Mouse (Mus musculus): ENCODE data around the gene Gmeb2.
A peak's percentile ranks its signal among the peaks of the same experiment; 100 is the strongest.

The Gmeb2 gene

DNA sequence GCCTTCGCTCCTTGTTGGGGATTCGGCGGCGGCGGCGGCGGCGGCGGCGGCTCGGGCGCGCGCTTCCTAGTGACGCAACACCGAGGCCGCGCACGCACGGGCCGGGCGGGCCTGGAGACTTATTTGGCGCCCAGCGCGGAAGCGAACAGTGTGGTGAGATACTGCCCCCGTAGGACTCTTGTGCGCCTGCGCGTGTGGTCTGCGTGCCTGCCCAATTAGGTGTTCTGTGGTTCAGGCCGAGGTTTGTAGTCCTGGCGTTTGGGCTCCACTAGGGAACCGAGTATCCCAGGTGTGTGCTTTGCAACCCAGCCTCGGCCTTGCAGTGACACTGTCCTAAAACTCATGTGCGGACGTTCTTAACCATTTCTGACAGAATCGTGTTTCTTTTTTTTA, at the start of gene Gmeb2:
Gmeb2 (minus strand) TSS at position 78 of the 393 bp plus-strand sequence.
- peak; percentile 93 for DNase-seq

- DNase-seq = peak; percentile 74
Observed at GRCm38 (mm10) chr2:181334023-181334422, 46.2 kb upstream of the Gmeb2 start.

- DNase-seq = no peak
Observed at GRCm38 (mm10) chr2:181332542-181332941, 44.7 kb upstream of the Gmeb2 start.

- no peak for DNase-seq
Observed at GRCm38 (mm10) chr2:181326098-181326497, 38.3 kb upstream of the Gmeb2 start.

DNA sequence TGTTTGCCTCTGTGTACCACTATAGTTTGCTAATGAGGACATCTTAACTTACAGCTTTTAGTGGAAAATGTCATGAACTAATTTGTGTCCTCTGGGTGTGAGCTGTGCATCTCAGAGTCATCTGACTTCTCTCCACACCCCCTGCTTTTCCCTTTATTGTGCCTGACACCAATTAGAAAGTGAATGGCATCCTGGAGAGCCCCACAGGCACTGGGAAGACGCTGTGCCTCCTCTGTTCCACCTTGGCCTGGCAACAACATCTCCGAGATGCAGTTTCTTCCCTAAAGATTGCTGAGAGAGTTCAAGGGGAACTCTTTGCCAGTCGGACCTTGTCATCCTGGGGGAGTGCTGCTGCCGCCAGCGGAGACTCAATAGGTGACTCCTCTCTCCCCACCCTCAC, 34.3 kb upstream of the Gmeb2 start:
- DNase-seq = no peak

DNA sequence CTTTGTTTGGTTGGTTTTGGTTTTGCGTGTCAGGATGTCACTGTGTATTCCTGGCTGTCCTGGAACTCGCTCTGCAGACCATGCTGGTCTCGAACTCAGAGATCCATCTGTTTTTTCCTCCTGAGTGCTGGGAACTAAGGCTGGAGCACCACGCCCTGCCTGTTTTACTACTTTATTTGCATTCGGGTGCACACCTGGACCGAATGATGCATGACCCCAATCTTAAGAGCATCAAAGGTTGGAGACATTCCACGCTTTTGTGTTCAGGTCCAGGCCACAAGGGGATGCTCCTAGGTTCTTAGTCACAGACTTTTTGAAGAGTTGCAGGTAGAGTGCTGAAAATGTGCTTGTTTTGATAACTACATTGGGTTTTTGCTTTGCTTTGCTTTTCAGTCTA, 32.3 kb upstream of the Gmeb2 start:
- no peak for DNase-seq

DNA sequence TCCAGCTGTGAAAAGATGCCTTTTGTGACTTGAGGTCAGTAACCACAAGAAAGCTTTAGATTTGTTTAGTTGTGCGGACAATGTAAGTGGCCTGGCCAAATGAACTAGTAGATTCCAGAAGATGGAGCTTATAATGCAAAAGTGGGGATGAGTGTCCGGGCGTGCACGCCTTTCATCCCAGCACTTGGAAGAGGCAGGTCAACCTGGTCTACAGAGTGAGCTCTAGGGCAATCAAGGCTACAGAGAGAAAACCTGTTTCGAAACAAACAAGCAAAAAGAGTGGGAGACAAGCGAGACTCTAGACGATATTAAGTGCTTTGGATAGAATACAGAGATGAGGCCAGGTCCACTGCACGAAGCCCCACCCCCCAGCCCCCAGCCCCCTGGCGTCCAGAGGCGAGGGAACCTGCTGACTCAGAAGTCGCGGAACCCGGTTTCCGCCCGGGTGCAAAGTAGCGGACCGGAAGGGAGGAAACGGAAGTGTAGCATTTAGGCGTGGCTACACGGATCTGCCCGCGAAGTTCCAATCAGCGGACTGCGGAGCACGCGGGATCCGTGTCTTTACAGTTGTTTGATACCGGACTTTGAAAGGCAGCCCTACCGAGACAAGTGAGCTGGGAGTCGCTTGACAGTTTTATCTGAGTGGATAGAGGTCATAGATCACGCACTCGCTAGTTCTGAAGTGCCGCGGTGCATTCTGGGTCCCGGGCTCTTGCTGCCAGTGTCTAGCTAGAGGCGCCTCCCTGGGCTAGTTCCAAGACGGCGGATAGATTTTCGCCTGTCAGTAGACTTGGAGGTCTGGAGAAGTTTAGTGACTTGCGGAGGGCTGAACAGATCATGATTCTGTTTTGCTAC, 31.6 kb upstream of the Gmeb2 start, which contains the start of gene Rtel1:
Rtel1 (plus strand) TSS at position 492 of the 855 bp plus-strand sequence.
- peak; percentile 87 for DNase-seq

GRCm38 (mm10) chr2:181314080-181314810, 26.4 kb upstream of the Gmeb2 start, which contains the start of gene Stmn3:
TSS of gene Stmn3 (minus strand) at chr2:181314500.
- peak; percentile 18 for DNase-seq

DNA sequence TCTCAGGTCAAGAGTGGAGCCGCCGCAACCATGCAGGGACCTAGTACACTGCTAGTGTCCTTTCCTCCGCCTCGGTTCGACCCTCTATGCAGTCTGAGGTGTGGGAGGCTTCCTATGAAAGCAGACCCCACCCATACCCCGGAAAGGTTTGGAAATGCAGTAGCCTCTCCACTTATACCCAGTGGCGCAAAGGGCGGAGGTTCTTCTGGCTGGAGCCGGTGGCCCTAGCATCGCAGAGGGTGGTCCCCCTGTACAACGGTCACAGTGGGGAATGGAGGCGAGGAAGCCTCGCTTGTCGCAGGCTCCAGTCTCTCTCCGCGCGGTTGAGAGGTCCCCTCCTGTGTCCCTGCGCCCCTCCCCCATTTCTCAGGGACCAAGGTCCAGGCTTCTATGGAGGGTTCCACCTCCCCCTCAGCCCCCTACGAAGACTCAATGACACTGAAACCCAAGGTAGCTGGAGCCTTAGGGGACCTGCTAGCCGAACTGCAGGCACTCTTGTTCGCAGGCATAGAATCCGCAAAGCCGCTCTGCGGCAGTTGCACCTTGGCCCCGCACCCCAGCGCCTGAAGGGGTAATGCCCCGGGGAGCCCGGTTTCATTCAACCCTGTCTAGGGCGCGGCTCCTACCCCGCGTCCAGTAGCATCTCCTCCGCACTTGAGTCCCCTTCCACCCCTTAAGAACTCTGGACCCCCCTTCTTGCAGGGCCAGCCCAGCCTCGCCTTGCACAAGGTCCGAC, 25.7 kb upstream of the Gmeb2 start:
- DNase-seq = no peak

- no peak for DNase-seq
Observed at GRCm38 (mm10) chr2:181313006-181313343, 25.1 kb upstream of the Gmeb2 start.

DNA sequence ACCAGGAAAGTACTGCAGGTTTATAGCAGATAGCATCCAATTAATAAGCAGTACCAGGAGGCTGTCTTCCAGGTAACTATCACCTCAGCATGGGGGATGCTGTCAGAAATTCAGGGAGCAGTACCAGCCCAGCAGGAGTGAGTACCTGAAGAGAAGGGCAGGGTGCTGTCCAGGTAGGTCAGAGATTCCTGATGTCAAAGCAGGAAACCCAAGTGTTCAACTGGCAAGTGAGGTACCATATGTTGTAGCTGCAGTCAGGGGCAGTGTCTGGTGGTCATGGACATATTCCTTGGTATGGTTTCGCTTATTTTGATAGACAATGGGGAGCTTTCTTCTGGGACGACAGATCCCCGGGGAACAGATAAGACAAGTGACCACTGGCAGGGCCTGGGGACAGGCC, 24.6 kb upstream of the Gmeb2 start:
- no peak for DNase-seq

DNA sequence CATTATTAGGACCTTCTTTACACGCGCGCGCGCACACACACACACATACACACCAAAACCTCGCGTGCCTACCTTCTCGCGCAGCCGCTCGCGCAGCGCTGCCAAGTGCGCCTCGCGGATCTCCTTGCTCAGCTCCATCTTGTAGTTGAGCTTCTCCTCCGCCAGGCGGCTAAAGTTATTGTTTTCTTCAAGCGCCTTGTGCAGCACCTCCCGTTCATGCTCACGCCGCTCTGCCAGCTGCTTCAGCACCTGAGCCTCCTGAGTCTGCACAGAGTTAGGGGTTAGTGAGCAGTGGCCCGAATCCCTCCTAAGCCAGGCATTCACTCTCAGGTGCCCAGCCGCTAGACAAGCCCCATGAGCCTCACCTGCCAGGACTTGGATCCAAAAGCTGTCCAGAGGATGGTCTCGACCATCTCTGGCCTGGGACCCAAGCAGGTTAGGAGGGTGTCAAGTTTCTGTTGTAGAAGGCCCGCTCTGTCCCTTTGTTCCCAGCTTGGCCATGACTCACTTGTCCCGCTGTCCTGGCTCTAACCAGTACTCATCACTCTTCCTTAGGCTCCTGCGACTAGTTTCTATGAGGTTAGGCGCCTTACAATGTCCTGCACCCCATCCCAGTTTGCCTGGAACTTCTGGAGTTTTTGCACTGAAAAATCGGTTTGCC, 19.4 kb upstream of the Gmeb2 start:
- peak; percentile 74 for DNase-seq

DNA sequence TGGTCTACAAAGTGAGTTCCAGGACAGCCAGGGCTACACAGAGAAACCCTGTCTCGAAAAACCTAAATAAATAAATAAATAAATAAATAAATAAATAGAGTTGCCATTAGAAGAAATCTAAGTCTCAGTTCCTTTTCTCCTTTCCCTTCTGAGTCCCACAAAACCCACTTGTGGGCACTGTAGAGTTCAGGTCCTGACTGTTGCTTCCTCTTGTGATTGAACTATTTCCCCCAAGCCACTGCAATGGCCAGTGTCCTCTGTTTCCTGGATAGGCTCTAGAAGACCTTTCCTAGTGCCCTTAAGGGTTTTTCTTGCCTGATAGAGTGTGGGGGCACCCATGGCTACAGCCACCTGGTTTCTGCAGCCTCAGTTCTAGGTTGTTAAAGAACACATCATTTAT, 17.1 kb upstream of the Gmeb2 start:
- DNase-seq = no peak

DNA sequence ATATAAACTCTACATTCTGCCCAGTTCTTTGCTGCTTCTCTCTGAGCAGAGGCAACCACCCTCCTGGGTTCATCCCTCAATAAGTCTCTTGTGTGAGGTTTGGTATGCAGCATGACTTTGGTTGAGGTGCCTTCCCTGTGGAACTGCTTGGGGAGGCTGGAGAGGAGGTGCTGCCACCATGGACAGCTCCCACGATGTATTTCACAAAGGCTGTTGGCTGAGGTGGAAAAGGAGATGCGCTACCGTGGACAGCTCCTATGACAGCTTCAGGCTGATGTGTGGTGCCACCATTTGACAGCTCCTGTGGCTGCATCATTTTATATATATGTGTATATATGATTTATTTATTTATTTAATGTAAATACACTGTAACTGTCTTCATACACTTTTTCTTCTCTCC, 14.2 kb upstream of the Gmeb2 start:
- DNase-seq = peak; percentile 42

GRCm38 (mm10) chr2:181290937-181291336, 3.1 kb upstream of the Gmeb2 start:
- DNase-seq = no peak

GRCm38 (mm10) chr2:181288691-181289090, 856 bp upstream of the Gmeb2 start:
- DNase-seq = no peak

DNA sequence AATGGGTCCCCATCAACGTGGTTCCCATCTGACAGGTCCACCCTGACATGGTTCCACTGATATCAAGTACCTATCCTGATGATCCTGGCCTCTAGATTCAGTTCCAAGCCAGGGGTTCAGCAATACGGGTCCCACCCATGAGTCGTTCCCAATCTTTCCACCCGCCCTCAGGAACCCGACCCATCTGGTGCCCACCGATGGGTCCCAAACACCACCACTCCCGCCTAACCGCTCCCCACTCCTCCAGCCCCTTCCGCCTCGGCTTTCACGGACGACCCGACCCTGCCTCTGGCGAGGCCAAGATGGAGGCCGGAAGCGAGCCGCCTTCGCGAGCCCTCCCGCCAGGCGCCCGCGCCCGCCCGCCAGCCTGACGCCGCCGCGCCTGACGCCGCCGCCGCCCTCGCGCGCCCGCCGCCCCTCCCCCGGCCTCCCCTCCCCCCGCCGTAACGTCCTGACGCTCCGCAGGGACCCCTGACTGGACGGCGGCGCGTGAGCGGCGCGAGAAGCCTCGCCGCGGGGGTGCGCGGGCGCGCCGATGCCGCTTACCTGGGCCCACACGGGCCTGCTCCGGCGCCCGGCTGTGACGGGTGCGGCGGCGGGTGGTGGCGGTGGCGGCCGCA, 387 bp downstream of the Gmeb2 start:
- DNase-seq = peak; percentile 91

- no peak for DNase-seq
Observed at GRCm38 (mm10) chr2:181286629-181287337, 1.1 kb downstream of the Gmeb2 start.

DNA sequence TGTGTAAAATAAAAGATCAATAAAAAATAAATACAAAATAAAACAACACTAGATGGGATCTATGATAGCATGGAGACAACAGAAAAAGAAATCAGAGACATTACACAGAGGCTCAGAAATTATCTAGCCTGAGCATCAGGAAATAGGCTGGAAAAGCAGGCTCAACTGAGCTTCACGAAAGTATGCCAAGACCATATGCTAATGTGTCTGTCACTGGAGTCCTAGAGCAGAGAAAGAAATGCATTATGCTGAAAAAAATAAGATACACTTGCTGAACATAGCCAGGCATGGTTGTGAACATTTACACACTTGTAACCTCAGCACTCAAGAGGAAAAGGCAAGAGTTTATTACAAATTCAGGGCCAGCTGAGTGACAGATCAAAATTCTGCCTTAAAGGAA, 7.9 kb downstream of the Gmeb2 start:
- DNase-seq = no peak

GRCm38 (mm10) chr2:181277866-181278265, 10.0 kb downstream of the Gmeb2 start:
- DNase-seq = no peak

DNA sequence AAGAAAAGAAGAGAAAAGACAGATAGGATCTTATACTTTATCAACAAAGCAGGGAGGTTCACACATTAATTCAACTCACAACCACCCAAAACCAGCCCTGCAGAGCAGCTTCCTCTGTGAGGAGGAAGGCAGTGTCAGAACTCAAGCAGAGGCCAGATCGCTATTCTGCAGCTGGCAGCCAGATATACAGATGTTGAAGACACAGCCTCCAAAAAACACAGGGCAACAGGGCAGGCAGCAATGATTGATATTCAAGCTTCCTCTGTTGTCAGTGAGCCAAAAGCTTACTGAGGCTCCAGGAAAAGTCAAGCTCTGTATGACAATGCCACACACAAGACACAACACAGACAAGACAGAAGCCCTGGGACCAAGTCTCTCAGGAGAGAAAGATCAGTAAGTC, 11.1 kb downstream of the Gmeb2 start:
- no peak for DNase-seq

DNA sequence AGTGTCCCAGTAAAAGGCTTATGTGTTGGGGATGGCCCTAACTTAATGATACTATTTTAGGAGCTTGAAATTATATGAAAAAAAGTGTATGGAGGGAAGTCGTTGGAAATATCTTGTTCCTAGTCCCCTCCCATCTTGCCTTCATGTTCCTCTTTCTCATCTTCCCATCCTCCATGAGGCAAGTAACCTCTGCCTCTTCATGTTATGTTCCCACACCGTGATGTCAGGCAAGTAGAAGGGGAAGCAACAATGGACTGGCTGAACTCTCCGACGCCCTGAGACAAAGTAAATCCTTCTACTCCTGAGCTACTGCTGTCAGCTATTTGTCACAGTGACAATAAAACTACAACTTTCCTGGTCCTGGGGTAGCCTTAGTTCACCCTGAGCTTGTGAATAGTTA, 13.2 kb downstream of the Gmeb2 start:
- no peak for DNase-seq
